Mouse (Mus musculus) forebrain, embryonic 12.5 days (tissue): ENCODE results near the gene Zscan4c. TPM values are rescaled to one million over a fixed set of nuclear protein-coding genes. Genes with fewer than 3 reads are reported as not detected.
"Not testable (repeated sequence)": the region's sequence is repeated elsewhere in the genome, so short reads cannot be mapped to it uniquely, and the experiment has no call there.

Experiments
- ATAC-seq: fragments of 200-750 bp; cut with Nextera tagmentation; 2 replicates; pipeline ENCODE4 v1.8.0; 2017; ENCODE audit warnings: moderate TSS enrichment; ENCODE audit not compliant: low FRiP score
- H3K27ac ChIP-seq: fragments of 300-500 bp; sonication (generic); 2 replicates; pipeline ENCODE4 v1.5.1; 2016; ENCODE audit warnings: mild to moderate bottlenecking
- H3K27me3 ChIP-seq: fragments of 300-500 bp; sonication (generic); 2 replicates; pipeline ENCODE4 v1.6.1; 2016; ENCODE audit warnings: mild to moderate bottlenecking
- H3K36me3 ChIP-seq: fragments of 300-500 bp; sonication (generic); replicated peaks from 2 replicates; pipeline ENCODE4 v1.6.1; 2016; ENCODE audit warnings: mild to moderate bottlenecking
- H3K4me1 ChIP-seq: fragments of 300-500 bp; sonication (generic); 2 replicates; pipeline ENCODE4 v1.6.1; 2016
- H3K4me2 ChIP-seq: fragments of 300-500 bp; sonication (generic); 2 replicates; pipeline ENCODE4 v1.6.1; 2016; ENCODE audit warnings: mild to moderate bottlenecking, moderate library complexity
- H3K4me3 ChIP-seq: fragments of 300-500 bp; sonication (generic); replicated peaks from 2 replicates; pipeline ENCODE4 v1.5.1; 2016; ENCODE audit warnings: mild to moderate bottlenecking
- H3K9ac ChIP-seq: fragments of 300-500 bp; sonication (generic); 2 replicates; pipeline ENCODE4 v1.6.1; 2016; ENCODE audit warnings: mild to moderate bottlenecking
- H3K9me3 ChIP-seq: fragments of 300-500 bp; sonication (generic); 2 replicates; pipeline ENCODE4 v1.6.1; 2016
- WGBS: fragments of 180-500 bp; shearing (Covaris S2); methylation state at CpG from one replicate; pipeline ENCODE4 v1.1.7; 2016; 5-methylcytosine and 5-hydroxymethylcytosine counted together
- microRNA-seq: library from miRNA; unstranded; fragments of <30 nt; microRNA quantifications from one replicate; pipeline ENCODE4, GENCODE M21; 2017
- polyA plus RNA-seq: library from polyadenylated mRNA; unstranded; fragments of >200 nt; fragmentation: Nextera tagmentation; extraction: Ambion mirVana; gene quantifications from 2 replicates; pipeline ENCODE4 v1.2.1, GENCODE M21; 2016

Gene Zscan4c
- polyA plus RNA-seq, result not detected in 2 replicates

DNA sequence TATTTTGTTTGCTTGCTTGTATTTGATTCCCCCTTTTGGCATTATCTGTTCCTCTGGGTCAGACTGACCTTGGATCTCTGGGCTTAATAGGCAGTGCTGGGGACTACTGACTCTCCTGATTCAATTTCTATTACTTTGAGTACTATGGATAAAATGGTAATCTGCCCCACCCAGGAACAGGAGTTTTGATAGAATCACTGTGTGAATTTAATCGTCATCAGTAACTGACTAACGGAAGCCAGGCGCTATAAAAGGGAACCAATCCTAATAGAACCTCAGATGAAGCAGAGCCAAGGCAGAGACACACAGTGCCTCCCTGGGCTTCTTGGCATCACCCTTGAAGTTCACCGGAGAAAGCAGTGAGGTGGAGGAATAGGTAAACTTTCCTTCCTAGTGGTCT lies at the start of gene Zscan4c:
Gene Zscan4c (plus strand): TSS at position 301 of the 400 bp plus-strand sequence.
- H3K4me2 ChIP-seq, H3K27ac ChIP-seq: not testable (repeated sequence)
- WGBS, result 92% methylated on average over 4 of the region's 4 CpGs

More for the DNA sequence above, at the start of gene Zscan4c:
- H3K9ac ChIP-seq, H3K36me3 ChIP-seq, ATAC-seq, H3K27me3 ChIP-seq, H3K9me3 ChIP-seq, H3K4me3 ChIP-seq, H3K4me1 ChIP-seq: not testable (repeated sequence)

Small RNA genes within 50 kb of the gene (microRNA-seq; reads per million reads assigned to microRNA genes)
- not detected for gene Mir297-1

Other genes starting within 250 kb of the Zscan4c start
- not detected in 2 replicates for gene Zscan4b, start 100.7 kb upstream of the Zscan4c start, polyA plus RNA-seq
- not detected in 2 replicates for gene Zscan4-ps1, start 63.9 kb downstream of the Zscan4c start, polyA plus RNA-seq
- not detected in 2 replicates for gene Zscan4d, start 160.4 kb downstream of the Zscan4c start, polyA plus RNA-seq